Mouse (Mus musculus): ENCODE results near the gene Ppfibp2. TPM values are rescaled to one million over a fixed set of nuclear protein-coding genes. Genes with fewer than 3 reads are reported as not detected.
A peak's percentile ranks its signal among the peaks of the same experiment; 100 is the strongest.

Gene Ppfibp2
- polyA plus RNA-seq, 1 experiment from 2014 or later: 6.6 TPM

DNA sequence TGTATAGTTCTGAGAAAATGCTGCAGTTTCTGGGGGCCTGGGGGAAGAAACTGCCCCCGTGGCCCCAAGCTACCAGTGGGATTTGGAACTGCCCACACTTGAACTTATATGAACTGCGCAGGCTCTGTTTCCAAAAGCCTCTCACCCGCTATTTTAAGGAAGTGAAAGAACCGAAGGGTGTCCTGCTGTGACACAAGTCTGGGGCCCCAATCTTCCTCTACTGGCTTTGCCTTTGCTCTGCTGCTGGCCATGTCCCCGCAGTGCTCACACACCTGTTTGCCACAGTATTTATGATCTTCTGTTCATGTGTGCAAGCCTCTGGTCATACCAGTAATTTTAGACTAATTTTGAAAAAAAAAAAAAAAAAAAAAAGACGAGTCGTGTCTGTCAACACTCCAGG is 1.1 kb upstream of the Ppfibp2 start:
- Histone ChIP-seq H3K27me3 (ENCODE audit: low read depth, poor library complexity, severe bottlenecking) (peaks cover 14% of the 10 kb centered on the region), H3K4me3 (peak overlapping the region; percentile 67; the same call in 1 of the 2 replicates), H3K36me3 (no peaks in the 10 kb centered on the region), H3K4me1 (peaks cover 15% of the 10 kb centered on the region), H3K9me3 (replicated peaks) (no peaks in the 10 kb centered on the region), H3K27ac (replicated peaks) (no peak overlapping the region)
- WGBS: 41% methylated on average over 7 of the region's 7 CpGs
- no peak for DNase-seq (ENCODE audit: low spot score)

DNA sequence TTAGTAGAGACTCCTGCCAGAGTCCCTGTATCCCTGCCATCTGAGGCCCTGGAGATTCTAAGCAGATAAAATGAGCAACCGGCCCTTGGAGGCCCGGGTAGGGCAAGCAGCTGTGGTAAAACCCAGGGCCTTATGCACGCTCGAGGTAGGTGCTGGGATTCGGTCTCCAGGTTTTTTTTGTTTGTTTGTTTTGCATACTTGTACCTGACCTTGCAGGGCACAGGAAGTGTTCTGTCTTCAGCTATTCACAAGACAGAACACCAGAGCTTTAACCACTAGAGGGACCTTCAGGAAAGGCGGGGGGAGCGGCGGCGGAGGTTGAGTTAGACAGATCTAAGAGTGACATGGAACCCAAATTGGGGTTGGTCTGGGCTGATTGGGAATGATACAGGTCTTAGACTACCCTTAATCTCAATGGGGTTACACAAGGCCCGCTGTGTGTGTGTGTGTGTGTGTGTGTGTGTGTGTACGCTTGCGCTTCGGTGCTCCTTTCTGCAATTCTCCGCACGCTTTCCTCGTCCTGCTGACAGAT is 616 bp upstream of the Ppfibp2 start:
- Histone ChIP-seq H3K9me3 (replicated peaks) (no peaks in the 10 kb centered on the region), H3K27ac (replicated peaks) (peak overlapping the region; percentile 63), H3K36me3 (no peaks in the 10 kb centered on the region), H3K4me3 (peak overlapping the region; percentile 67), H3K4me1 (peaks cover 15% of the 10 kb centered on the region), H3K27me3 (ENCODE audit: low read depth, poor library complexity, severe bottlenecking) (peaks cover 14% of the 10 kb centered on the region)
- peak; percentile 54 for DNase-seq (ENCODE audit: low spot score)
- 3% methylated on average over 16 of the region's 16 CpGs for WGBS

DNA sequence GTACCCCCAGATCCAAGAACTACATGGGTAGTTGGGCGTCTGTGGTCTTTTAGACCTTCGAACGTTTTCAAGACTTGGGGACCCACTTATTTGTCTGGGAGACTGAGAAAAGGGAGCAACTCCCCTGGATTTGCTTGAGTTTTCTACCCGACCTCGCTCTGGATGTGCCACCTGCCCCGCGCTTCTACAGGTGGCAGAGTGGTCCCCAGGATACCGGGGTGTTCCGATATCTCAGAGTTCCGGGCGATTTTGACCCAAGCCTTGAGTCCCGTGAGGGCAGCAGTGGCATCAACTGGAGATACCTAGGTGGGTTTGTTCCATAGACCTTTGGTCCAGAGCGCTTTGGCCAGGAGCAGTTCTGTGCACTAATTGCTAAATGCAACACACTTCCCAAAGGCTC is 419 bp downstream of the Ppfibp2 start:
- peaks cover 14% of the 10 kb centered on the region for H3K27me3 ChIP-seq (ENCODE audit: low read depth, poor library complexity, severe bottlenecking)
- no peak overlapping the region; the same call in 1 of the 2 replicates for H3K27ac ChIP-seq (replicated peaks)
- H3K36me3 ChIP-seq: no peaks in the 10 kb centered on the region
- peak overlapping the region; percentile 67 for H3K4me3 ChIP-seq
- peaks cover 15% of the 10 kb centered on the region for H3K4me1 ChIP-seq
- WGBS: 17% methylated on average over 13 of the region's 13 CpGs
- no peaks in the 10 kb centered on the region for H3K9me3 ChIP-seq (replicated peaks)
- DNase-seq (ENCODE audit: low spot score): no peak

DNA sequence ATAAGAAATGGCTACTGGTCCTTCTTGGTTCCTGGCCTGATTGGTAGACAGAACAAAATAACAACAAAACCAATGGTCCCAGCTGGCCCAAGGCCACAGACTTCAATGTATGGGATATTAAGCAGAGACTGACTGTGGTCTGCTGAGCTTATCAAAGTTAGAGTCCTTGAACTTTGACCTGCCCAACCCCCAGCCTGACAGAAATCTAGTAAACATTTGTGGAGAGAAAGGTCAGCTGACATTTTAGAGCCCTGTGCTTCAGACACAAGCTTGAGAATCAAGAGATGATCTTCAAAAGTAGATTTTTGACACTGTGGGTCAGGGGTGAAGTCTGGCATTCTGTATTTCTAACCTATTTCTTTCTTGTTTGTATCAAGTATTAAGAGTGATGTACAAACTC is 1.7 kb downstream of the Ppfibp2 start:
- no peak for DNase-seq (ENCODE audit: low spot score)
- H3K4me1 ChIP-seq: peaks cover 15% of the 10 kb centered on the region
- H3K9me3 ChIP-seq (replicated peaks): no peaks in the 10 kb centered on the region
- H3K36me3 ChIP-seq: no peaks in the 10 kb centered on the region
- H3K4me3 ChIP-seq: no peak overlapping the region
- no peak overlapping the region for H3K27ac ChIP-seq (replicated peaks)
- H3K27me3 ChIP-seq (ENCODE audit: low read depth, poor library complexity, severe bottlenecking): peaks cover 14% of the 10 kb centered on the region

DNA sequence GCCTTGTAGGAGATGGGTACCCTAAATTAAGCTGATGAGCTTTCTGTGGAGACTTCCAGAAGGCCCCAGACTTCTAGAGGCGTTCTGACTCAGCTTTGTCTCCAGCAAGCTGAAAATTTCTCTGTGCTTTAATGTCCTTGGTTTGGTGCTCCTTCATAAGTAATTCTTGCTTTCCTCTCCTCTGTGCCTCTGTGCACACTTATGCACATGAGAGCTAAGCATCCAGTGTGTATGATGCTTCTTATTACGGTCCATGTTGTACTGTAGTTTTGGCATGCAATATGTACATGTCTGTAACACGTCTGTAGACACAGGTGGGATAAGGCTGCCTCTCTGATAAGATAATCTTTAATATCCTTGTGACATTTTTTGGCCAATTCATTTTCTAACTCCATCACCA is 2.9 kb downstream of the Ppfibp2 start:
- no peak overlapping the region for H3K4me3 ChIP-seq
- 85% methylated on average over 3 of the region's 3 CpGs for WGBS
- H3K9me3 ChIP-seq (replicated peaks): no peaks in the 10 kb centered on the region
- H3K27me3 ChIP-seq (ENCODE audit: low read depth, poor library complexity, severe bottlenecking): peaks cover 14% of the 10 kb centered on the region
- no peak overlapping the region for H3K27ac ChIP-seq (replicated peaks)
- DNase-seq (ENCODE audit: low spot score): no peak
- peaks cover 18% of the 10 kb centered on the region for H3K4me1 ChIP-seq
- H3K36me3 ChIP-seq: no peaks in the 10 kb centered on the region

DNA sequence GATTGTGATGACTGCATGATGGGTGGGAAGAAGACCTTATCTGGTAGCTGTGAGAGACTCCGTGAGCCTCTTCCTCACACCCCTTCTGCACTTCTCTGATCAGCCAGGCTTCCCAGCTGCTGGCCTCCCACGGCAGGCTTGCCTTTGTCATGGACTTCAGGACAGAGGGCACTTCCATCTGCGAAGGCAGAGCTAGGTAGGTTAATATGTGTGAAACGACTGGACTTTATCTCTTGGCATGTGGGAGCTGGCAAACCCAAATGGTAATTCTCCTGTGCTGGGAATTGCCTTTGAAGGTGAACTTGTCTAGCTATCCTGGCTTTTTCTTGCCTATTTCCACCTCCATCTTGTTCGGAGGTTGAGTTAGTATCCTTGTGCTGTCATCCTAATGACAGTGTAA is 5.6 kb downstream of the Ppfibp2 start:
- 76% methylated on average over 5 of the region's 5 CpGs for WGBS
- no peak overlapping the region for H3K4me3 ChIP-seq
- H3K27me3 ChIP-seq (ENCODE audit: low read depth, poor library complexity, severe bottlenecking): peaks cover 6% of the 10 kb centered on the region
- H3K27ac ChIP-seq (replicated peaks): no peak overlapping the region
- H3K4me1 ChIP-seq: peaks cover 5% of the 10 kb centered on the region; the same call in 1 of the 2 replicates
- no peaks in the 10 kb centered on the region for H3K36me3 ChIP-seq
- DNase-seq (ENCODE audit: low spot score): no peak
- H3K9me3 ChIP-seq (replicated peaks): no peaks in the 10 kb centered on the region

GRCm38 (mm10) chr7:107602505-107602904 is 7.5 kb downstream of the Ppfibp2 start:
- no peak for DNase-seq (ENCODE audit: low spot score)
- no peaks in the 10 kb centered on the region for H3K9me3 ChIP-seq (replicated peaks)
- no peaks in the 10 kb centered on the region for H3K36me3 ChIP-seq
- no peaks in the 10 kb centered on the region for H3K27me3 ChIP-seq (ENCODE audit: low read depth, poor library complexity, severe bottlenecking)
- WGBS: 82% methylated on average over 4 of the region's 4 CpGs
- peaks cover 5% of the 10 kb centered on the region; the same call in 1 of the 2 replicates for H3K4me1 ChIP-seq
- no peak overlapping the region for H3K27ac ChIP-seq (replicated peaks)
- H3K4me3 ChIP-seq: no peak overlapping the region

DNA sequence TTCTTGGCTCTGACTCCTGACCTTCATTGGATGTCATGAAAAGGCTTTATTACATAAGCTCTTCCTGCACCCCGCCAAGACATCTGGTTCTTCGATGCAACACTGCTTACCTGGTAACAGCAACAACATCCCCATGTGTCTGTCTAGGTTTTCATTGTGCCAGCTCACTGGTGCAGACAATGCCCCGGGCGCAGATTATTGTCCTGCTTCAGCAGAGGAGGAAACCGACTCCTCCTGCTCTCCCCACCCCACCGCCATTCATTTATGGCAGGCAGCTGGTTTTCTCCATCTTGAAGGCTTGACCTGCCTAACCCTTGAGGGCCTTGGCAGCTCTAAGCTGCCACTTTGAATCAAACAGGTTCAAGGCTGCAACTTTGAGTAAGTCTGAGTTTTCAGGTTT is 7.9 kb downstream of the Ppfibp2 start:
- H3K36me3 ChIP-seq: no peaks in the 10 kb centered on the region
- no peak overlapping the region for H3K27ac ChIP-seq (replicated peaks)
- WGBS: 60% methylated on average over 6 of the region's 6 CpGs
- no peak for DNase-seq (ENCODE audit: low spot score)
- no peaks in the 10 kb centered on the region for H3K27me3 ChIP-seq (ENCODE audit: low read depth, poor library complexity, severe bottlenecking)
- peaks cover 5% of the 10 kb centered on the region; the same call in 1 of the 2 replicates for H3K4me1 ChIP-seq
- no peak overlapping the region for H3K4me3 ChIP-seq
- no peaks in the 10 kb centered on the region for H3K9me3 ChIP-seq (replicated peaks)

DNA sequence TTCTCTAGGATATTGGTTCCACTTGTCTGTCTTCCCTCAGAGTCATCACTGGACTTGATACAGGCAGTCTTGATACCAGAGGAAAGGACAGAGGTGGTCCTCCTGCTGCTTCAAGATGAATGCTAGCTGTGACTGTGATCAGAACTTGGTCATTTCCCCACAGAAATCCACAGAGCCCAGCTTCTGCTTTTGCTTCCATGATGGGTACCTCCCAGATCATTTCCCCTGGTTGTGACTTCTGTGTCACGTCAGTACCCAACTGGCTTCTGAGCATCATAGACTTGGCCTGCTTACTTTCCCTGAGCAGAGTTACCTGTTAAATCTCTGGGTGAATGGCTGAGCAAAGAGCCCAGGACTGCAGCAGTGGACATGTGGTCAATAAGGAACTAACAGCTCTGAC is 12.8 kb downstream of the Ppfibp2 start:
- H3K27me3 ChIP-seq (ENCODE audit: low read depth, poor library complexity, severe bottlenecking): no peaks in the 10 kb centered on the region
- 100% methylated on average over 1 of the region's 1 CpGs for WGBS
- no peak for DNase-seq (ENCODE audit: low spot score)
- no peaks in the 10 kb centered on the region for H3K9me3 ChIP-seq (replicated peaks)
- H3K4me1 ChIP-seq: peaks cover 4% of the 10 kb centered on the region; the same call in 1 of the 2 replicates
- no peaks in the 10 kb centered on the region for H3K36me3 ChIP-seq
- H3K27ac ChIP-seq (replicated peaks): no peak overlapping the region
- H3K4me3 ChIP-seq: no peak overlapping the region

DNA sequence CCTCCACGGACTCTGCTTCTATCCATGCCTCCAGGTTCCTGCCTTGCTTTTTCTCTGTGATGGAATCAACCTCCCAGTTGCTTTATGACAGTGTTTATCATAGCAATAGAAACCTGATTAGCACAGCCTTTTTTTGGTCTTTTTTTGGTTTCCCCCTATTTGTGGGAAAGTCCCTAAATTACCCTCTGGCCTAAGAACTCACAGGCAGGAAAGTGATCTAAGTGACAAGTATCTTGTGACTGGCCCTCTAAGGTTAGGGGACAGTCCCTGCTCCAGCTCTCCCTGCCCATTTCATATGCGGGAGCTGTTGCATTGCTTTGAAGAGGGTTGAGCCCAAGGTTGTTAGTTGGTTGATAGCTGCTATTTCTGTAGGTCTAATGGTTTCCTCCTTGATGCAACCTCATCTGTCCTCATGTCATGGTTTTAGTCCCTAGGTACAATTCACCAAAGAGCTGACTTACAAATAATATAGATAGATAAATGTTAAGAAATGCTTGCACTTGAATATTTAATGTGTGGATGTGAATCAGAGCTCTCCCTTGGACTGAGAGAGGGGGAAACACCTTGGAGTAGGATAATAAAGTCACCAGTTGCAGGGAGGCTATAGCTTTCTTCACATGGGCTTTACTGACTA is 14.7 kb downstream of the Ppfibp2 start:
- H3K27ac ChIP-seq (replicated peaks): no peak overlapping the region
- H3K27me3 ChIP-seq (ENCODE audit: low read depth, poor library complexity, severe bottlenecking): no peaks in the 10 kb centered on the region
- WGBS: 96% methylated on average over 2 of the region's 2 CpGs
- DNase-seq (ENCODE audit: low spot score): no peak
- H3K9me3 ChIP-seq (replicated peaks): no peaks in the 10 kb centered on the region
- H3K4me3 ChIP-seq: no peak overlapping the region
- no peaks in the 10 kb centered on the region for H3K36me3 ChIP-seq
- no peaks in the 10 kb centered on the region for H3K4me1 ChIP-seq

GRCm38 (mm10) chr7:107610880-107611279 is 15.9 kb downstream of the Ppfibp2 start:
- Histone ChIP-seq H3K36me3 (no peaks in the 10 kb centered on the region), H3K4me3 (no peak overlapping the region), H3K27ac (replicated peaks) (no peak overlapping the region), H3K9me3 (replicated peaks) (no peaks in the 10 kb centered on the region), H3K27me3 (ENCODE audit: low read depth, poor library complexity, severe bottlenecking) (no peaks in the 10 kb centered on the region), H3K4me1 (no peaks in the 10 kb centered on the region)
- WGBS: 83% methylated on average over 5 of the region's 5 CpGs
- no peak for DNase-seq (ENCODE audit: low spot score)

DNA sequence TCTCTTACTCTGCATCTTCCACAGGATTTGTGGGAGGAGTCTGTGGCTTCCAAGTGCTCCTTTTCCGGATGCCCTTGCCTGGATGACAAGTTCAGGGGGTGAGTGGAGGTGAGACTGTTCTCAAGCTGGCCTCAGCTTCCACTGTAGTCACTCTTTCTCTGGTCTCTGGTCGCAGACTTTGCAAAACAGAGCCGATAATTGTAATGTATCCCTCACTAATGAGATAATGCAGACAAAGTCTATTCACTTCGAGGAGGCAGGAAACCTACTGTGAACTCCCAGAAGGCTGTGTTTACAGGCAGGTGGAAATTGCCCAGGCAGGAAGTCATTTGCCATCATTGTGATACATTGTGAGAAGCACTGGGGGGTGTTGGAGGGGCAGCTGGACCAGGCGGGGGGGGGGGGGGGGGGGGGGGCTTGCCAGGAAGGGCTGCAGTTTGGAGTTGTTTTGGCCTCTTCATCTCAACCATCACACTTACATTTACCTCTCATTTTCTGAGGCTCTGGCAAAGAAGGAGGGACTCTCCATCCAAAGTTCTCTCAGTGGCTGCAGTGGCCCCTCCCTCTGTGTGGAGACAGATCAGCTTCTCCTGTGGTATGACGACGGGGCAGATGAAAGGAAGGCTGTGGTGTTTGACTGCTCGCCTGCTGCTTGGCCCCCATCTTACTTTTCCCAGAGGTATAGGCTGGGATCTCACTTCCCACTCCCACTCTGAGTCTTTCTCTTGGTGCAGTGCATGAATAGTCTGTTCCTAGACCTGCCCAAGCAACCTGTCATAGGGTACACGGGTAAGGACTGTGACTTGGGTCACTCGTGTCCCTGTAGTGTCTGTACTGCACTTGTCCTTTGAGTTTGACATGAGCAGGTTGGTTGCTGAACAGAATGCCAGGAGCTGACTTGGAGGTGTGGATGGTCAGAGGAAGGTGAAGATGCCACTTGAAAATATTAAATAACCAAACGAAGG is 23.3 kb downstream of the Ppfibp2 start:
- no peaks in the 10 kb centered on the region for H3K9me3 ChIP-seq (replicated peaks)
- no peak overlapping the region for H3K27ac ChIP-seq (replicated peaks)
- H3K4me3 ChIP-seq: no peak overlapping the region
- no peaks in the 10 kb centered on the region for H3K4me1 ChIP-seq
- WGBS: 37% methylated on average over 11 of the region's 11 CpGs
- no peaks in the 10 kb centered on the region for H3K27me3 ChIP-seq (ENCODE audit: low read depth, poor library complexity, severe bottlenecking)
- H3K36me3 ChIP-seq: no peaks in the 10 kb centered on the region
- DNase-seq (ENCODE audit: low spot score): no peak

GRCm38 (mm10) chr7:107619225-107619624 is 24.2 kb downstream of the Ppfibp2 start:
- Histone ChIP-seq H3K27ac (replicated peaks) (no peak overlapping the region), H3K9me3 (replicated peaks) (no peaks in the 10 kb centered on the region), H3K36me3 (no peaks in the 10 kb centered on the region), H3K4me1 (no peaks in the 10 kb centered on the region), H3K27me3 (ENCODE audit: low read depth, poor library complexity, severe bottlenecking) (no peaks in the 10 kb centered on the region), H3K4me3 (no peak overlapping the region)
- no peak for DNase-seq (ENCODE audit: low spot score)
- 61% methylated on average over 4 of the region's 4 CpGs for WGBS
